Mouse (Mus musculus): ENCODE data around the gene Rab8a. TPM values are rescaled to one million over a fixed set of nuclear protein-coding genes. Genes with fewer than 3 reads are reported as not detected.

The Rab8a gene
- polyA plus RNA-seq, 1 experiment from 2014 or later: 110 TPM

DNA sequence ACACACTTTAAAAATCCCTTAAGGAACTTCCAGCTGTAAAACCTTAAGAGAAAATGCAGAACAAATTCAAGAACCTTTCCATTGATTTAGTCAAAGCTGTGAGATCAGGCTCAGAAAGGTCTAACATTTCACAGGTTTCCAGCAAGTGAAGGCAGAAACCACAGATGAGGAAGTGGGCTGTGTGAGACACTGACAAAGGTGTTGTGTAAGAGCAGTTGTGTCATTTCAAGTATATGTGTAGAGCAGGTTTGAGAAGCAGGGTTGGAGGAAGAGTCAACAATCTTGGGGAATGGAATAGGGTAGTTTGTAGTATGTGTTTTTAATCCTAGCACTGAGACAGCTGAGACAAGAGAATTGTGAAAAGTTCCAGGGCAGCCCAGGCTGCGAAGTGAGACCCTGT is 54.9 kb downstream of the Rab8a start:
- no peak for ATAC-seq (ENCODE audit: insufficient number of reproducible peaks, low FRiP score, low TSS enrichment, low read depth)
- Histone ChIP-seq H3K4me3 (no peak overlapping the region), H3K4me1 (peaks cover 8% of the 10 kb centered on the region), H3K9me3 (no peaks in the 10 kb centered on the region), H3K27me3 (peaks cover 4% of the 10 kb centered on the region; the same call in 1 of the 2 replicates), H3K36me3 (no peaks in the 10 kb centered on the region), H3K4me2 (no peak overlapping the region), H3K9ac (no peak overlapping the region), H3K27ac (no peak overlapping the region)
- 13% methylated on average over 1 of the region's 1 CpGs for WGBS

DNA sequence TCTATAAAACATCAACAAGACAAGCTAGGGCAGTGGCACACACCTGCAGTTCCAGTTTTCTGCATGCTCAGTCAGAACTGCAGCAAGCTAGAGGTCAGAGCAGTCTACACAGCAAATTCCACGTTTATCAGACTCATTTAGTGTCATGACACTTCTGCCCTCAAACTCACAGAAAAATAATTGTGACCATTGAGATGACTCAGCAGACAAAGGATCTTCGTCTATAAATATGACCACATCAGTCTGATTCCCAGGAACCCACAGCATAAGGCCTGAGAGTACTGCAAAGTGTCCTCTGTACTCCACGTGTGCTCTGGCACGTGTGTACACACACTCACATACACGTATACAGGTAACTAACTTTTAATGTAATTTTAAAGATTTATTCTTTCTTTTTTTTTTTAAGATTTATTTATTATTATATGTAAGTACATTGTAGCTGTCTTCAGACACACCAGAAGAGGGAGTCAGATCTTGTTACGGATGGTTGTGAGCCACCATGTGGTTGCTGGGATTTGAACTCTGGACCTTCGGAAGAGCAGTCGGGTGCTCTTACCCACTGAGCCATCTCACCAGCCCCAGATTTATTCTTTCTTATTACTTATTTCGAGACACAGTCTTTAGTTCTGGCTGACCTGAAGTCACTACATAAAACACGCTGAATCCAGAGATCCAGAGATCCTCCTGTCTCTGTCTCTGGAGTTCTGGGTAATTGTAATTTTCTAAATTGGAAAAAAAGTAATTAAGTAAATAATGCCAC is 58.0 kb downstream of the Rab8a start:
- H3K27me3 ChIP-seq: no peaks in the 10 kb centered on the region; the same call in 1 of the 2 replicates
- H3K4me1 ChIP-seq: peaks cover 10% of the 10 kb centered on the region
- no peak for ATAC-seq (ENCODE audit: insufficient number of reproducible peaks, low FRiP score, low TSS enrichment, low read depth)
- no peak overlapping the region for H3K9ac ChIP-seq
- no peaks in the 10 kb centered on the region for H3K9me3 ChIP-seq
- H3K27ac ChIP-seq: 0 out of 2 replicates have a peak overlapping the region, but pooled peaks have one; percentile 47
- WGBS: 77% methylated on average over 10 of the region's 10 CpGs
- H3K4me3 ChIP-seq: peak overlapping the region; percentile 79
- peaks cover 25% of the 10 kb centered on the region for H3K36me3 ChIP-seq
- H3K4me2 ChIP-seq: peak overlapping the region; percentile 71

DNA sequence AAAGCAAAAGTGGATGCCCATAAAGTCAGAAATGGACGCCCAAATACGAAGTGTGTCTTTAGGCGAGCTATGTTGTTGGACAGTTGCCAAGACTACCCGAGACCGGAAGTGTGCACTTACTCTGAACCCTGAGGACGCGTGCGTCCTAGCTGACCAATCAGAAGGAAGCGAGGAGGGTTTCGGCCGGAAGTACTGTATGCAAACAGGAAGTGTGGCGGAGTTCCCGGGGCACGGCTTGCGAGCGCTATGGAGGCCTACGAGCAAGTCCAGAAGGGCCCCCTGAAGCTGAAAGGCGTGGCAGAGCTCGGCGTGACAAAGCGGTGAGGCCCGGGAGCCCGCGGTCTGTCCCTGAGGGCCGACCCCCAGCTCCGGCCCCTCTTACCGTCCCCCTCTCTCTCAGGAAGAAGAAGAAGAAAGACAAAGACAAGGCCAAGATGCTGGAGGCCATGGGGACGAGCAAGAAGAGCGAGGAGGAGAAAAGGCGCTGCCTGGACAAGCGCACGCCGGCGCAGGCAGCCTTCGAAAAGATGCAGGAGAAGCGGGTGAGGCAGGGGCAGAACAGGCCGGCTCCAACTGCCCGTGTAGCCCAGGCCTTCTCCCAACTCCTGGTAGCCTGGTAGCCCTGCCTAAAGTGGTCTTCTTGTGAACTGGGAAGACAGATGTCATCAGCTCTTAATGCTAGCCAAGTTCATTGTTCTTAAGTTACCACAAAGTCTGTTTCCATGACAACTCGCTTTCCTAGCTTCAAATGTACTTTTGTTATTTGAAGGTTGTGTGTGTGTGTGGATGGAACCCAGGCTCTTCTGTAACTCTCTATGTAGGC is 58.8 kb downstream of the Rab8a start, which contains the start of gene Fam32a:
Fam32a (plus strand) TSS at position 190 of the 823 bp plus-strand sequence.
- no peaks in the 10 kb centered on the region for H3K9me3 ChIP-seq
- 17% methylated on average over 39 of the region's 39 CpGs for WGBS
- H3K4me1 ChIP-seq: peaks cover 10% of the 10 kb centered on the region
- H3K36me3 ChIP-seq: peaks cover 29% of the 10 kb centered on the region
- H3K4me3 ChIP-seq: peak within 1 kb of the TSS; percentile 79
- H3K27me3 ChIP-seq: no peaks in the 10 kb centered on the region; the same call in 1 of the 2 replicates
- peak within 1 kb of the TSS; percentile 82 for H3K27ac ChIP-seq
- H3K9ac ChIP-seq: peak within 1 kb of the TSS; percentile 54
- peak; percentile 89 for ATAC-seq (ENCODE audit: insufficient number of reproducible peaks, low FRiP score, low TSS enrichment, low read depth)
- H3K4me2 ChIP-seq: peak within 1 kb of the TSS; percentile 71

DNA sequence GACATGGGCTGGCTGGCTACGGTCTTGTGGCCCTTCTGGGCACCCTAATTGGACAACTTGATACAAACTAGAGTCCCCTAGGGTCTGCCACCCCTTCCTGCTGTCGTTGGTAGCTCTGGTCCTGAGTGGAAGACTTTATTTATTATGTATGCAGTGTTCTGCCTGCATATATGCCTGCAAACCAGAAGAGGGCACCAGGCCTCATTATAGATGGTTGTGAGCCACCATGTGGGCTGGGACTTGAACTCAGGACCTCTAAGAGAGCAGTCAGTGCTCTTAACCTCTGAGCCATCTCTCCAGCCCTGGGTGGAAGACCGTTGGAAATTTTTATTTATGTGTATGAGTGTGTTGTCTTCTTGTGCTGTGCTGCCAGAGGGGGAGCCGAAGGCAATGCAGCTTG is 59.8 kb downstream of the Rab8a start:
- Histone ChIP-seq H3K4me1 (peaks cover 10% of the 10 kb centered on the region), H3K9me3 (no peaks in the 10 kb centered on the region), H3K36me3 (peaks cover 29% of the 10 kb centered on the region), H3K27ac (no peak overlapping the region), H3K27me3 (no peaks in the 10 kb centered on the region; the same call in 1 of the 2 replicates), H3K4me2 (peak overlapping the region; percentile 71), H3K4me3 (peak overlapping the region; percentile 79), H3K9ac (no peak overlapping the region)
- no peak for ATAC-seq (ENCODE audit: insufficient number of reproducible peaks, low FRiP score, low TSS enrichment, low read depth)
- WGBS: 84% methylated on average over 4 of the region's 4 CpGs

DNA sequence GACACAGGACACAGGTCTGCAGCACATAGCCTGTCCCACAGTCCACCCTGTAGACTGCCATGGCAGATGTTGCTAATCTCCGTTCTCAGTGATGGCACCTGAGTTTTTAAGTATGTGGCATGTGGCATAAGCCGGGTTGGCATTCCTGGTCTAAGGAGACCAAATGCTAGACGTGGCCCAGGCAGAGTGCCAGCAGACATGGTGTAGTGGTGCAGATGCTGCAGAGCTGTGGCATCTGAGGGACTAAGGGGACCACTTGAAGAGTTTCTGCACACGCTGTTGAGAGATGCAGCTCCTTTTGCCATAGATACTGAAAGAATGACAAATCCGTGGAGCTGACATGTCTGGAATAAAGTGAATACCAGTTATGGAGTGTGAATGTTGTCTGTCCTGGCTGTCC is 61.7 kb downstream of the Rab8a start:
- H3K27me3 ChIP-seq: no peaks in the 10 kb centered on the region
- H3K36me3 ChIP-seq: peaks cover 29% of the 10 kb centered on the region
- peaks cover 10% of the 10 kb centered on the region for H3K4me1 ChIP-seq
- no peak overlapping the region for H3K4me3 ChIP-seq
- H3K9ac ChIP-seq: no peak overlapping the region
- no peaks in the 10 kb centered on the region for H3K9me3 ChIP-seq
- no peak overlapping the region for H3K4me2 ChIP-seq
- WGBS: 88% methylated on average over 5 of the region's 5 CpGs
- ATAC-seq (ENCODE audit: insufficient number of reproducible peaks, low FRiP score, low TSS enrichment, low read depth): no peak
- H3K27ac ChIP-seq: no peak overlapping the region

Other genes with a start within 250 kb of the Rab8a start
- 14.4 and 16.9 TPM in 2 replicates for gene Zfp961, start 210.2 kb upstream of the Rab8a start, polyA plus RNA-seq (2015; fragmentation: Nextera tagmentation; extraction: Ambion mirVana)
- 1.2 and 2.0 TPM in 2 replicates for gene Cyp4f18, start 151.6 kb upstream of the Rab8a start, polyA plus RNA-seq (2015; fragmentation: Nextera tagmentation; extraction: Ambion mirVana)
- gene Olfr372, start 120.0 kb upstream of the Rab8a start, polyA plus RNA-seq (2015; fragmentation: Nextera tagmentation; extraction: Ambion mirVana): not detected in 2 replicates
- 0.04 TPM in 1 of 2 replicates, not detected in the other for gene Olfr373, start 78.0 kb upstream of the Rab8a start, polyA plus RNA-seq (2015; fragmentation: Nextera tagmentation; extraction: Ambion mirVana)
- gene Olfr374, start 54.2 kb upstream of the Rab8a start, polyA plus RNA-seq (2015; fragmentation: Nextera tagmentation; extraction: Ambion mirVana): 0.01 and 0.09 TPM in 2 replicates
- 665 and 704 TPM in 2 replicates for gene Tpm4, start 26.2 kb upstream of the Rab8a start, polyA plus RNA-seq (2015; fragmentation: Nextera tagmentation; extraction: Ambion mirVana)
- not detected in 2 replicates for gene Hsh2d, start 28.4 kb downstream of the Rab8a start, polyA plus RNA-seq (2015; fragmentation: Nextera tagmentation; extraction: Ambion mirVana)
- not detected in 2 replicates for gene Cib3, start 51.6 kb downstream of the Rab8a start, polyA plus RNA-seq (2015; fragmentation: Nextera tagmentation; extraction: Ambion mirVana)
- not detected in 2 replicates for gene Gm11034, start 52.4 kb downstream of the Rab8a start, polyA plus RNA-seq (2015; fragmentation: Nextera tagmentation; extraction: Ambion mirVana)
- 65.9 and 66.2 TPM in 2 replicates for gene Fam32a, start 58.5 kb downstream of the Rab8a start, polyA plus RNA-seq (2015; fragmentation: Nextera tagmentation; extraction: Ambion mirVana)
- 99.5 and 106 TPM in 2 replicates for gene Ap1m1, start 78.8 kb downstream of the Rab8a start, polyA plus RNA-seq (2015; fragmentation: Nextera tagmentation; extraction: Ambion mirVana)
- gene Gm10282, start 144.1 kb downstream of the Rab8a start, polyA plus RNA-seq (2015; fragmentation: Nextera tagmentation; extraction: Ambion mirVana): 19.9 and 20.1 TPM in 2 replicates
- gene Klf2, start 157.8 kb downstream of the Rab8a start, polyA plus RNA-seq (2015; fragmentation: Nextera tagmentation; extraction: Ambion mirVana): 14.8 and 16.3 TPM in 2 replicates

All from limb, embryonic 15.5 days (tissue).